Mouse (Mus musculus) mouse trophoblast stem cell (cell line): ENCODE data around the gene Src.
"Not testable (repeated sequence)": the region's sequence is repeated elsewhere in the genome, so short reads cannot be mapped to it uniquely, and the experiment has no call there.

Experiments used
- in situ Hi-C, 2 experiments: fragments of 300-500 bp; cut with MseI, MboI; formaldehyde crosslinking; loops; 2 replicates in 1 of 2; 3 replicates in 1 of 2; pipeline ENCODE4 v1.15.1; 2025

Gene Src

GRCm38 (mm10) chr2:157475437-157476379 is 57.5 kb downstream of the Src start:
- in situ Hi-C loops = no loop called here

GRCm38 (mm10) chr2:157478651-157479050 is 60.4 kb downstream of the Src start:
- in situ Hi-C loops = no loop called here

GRCm38 (mm10) chr2:157479858-157480568 is 61.8 kb downstream of the Src start:
- in situ Hi-C loops = loop anchor here (5.0 kb wide), 1 partner anchor 92 kb away; the partner anchor contains the start of gene Blcap (in 2 of the 2)

GRCm38 (mm10) chr2:157482729-157483128 is 64.5 kb downstream of the Src start:
- in situ Hi-C loops = loop anchor here (5.0 kb wide), 1 partner anchor 90 kb away; the partner anchor contains the start of gene Blcap (in 2 of the 2)

- in situ Hi-C loops = not testable (repeated sequence)
Measured at GRCm38 (mm10) chr2:157486559-157486958, 68.3 kb downstream of the Src start.

DNA sequence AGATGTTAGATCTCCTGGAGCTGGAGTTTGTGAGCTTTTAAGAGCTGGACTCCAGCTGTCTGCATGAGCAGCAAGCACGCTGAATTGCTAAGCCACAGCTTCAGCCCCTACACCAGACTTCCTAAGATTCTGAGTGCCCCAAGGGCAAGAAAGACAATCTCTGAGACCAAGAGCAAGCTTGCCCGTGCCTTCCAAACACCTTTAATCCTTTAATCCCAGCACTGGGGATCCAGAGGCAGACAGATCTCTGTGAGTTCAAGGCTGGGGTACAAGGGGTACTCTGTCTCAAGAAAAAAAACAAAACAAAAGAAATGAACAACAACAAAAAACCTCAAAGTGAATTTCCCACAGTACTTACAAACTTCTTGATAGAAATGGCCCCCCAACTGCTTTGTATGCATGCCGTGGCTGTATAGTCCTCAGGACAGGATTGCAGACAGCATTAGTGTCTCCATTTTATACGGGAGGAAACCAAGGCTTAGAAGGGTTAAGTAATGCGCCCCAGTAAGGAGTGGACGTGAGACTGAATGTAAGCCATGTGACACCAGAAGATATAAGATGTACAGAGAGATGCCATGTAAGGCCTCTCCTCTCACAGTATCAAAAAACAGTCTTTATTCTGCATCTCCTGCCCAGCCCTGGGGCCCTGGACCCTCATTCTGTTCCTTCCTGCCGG is 68.9 kb downstream of the Src start:
- in situ Hi-C loops = no loop called here

- in situ Hi-C loops = no loop called here
Measured at GRCm38 (mm10) chr2:157487733-157488175, 69.5 kb downstream of the Src start.

- in situ Hi-C loops = no loop called here
Measured at GRCm38 (mm10) chr2:157493240-157493639, 75.0 kb downstream of the Src start.

- in situ Hi-C loops = no loop called here
Measured at GRCm38 (mm10) chr2:157498529-157498928, 80.3 kb downstream of the Src start.

GRCm38 (mm10) chr2:157500364-157500763 is 82.1 kb downstream of the Src start:
- in situ Hi-C loops = no loop called here

DNA sequence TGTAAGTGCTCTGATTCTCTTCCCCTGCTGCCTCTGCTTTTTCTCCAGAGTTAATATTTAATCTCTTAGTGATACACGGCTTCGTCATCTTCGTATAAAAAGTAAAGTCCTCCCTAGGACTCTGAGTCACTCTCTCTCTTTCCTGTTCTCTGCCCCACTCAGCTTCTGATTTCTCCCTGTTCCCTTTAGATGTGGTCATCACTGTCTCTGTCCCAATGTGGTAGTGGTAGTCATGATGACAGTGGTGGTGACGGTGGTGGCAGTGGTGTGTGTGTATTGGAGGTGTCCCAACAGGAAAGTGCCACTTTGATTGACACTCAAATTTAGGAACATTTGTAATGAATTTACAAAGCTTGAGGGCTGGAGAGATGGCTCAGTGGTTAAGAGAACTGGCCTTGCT is 83.1 kb downstream of the Src start:
- in situ Hi-C loops = no loop called here

DNA sequence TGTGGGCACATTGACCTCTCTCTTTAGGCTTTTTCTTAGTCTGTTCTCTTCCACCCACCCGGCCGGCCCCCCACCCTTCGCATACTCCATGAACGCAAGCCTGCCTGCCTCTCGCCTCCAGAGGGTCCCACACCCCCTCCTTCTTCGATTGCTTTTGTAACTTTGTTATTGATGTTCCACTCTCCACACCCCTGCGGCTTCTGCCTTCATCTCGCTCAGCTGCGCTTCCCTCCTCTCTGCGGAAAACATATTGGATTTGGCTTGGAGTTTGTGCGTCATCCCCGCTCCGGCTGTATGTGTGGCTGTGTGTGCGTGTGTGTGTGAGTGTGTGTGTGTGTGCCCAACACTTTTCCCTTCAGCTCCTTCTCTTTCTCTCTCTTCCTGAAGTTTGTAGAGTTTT is 88.5 kb downstream of the Src start:
- in situ Hi-C loops = no loop called here

- in situ Hi-C loops = no loop called here
Measured at GRCm38 (mm10) chr2:157509182-157509581, 90.9 kb downstream of the Src start.

GRCm38 (mm10) chr2:157510031-157510430 is 91.8 kb downstream of the Src start:
- in situ Hi-C loops = no loop called here

- in situ Hi-C loops = no loop called here
Measured at GRCm38 (mm10) chr2:157512859-157513258, 94.6 kb downstream of the Src start.

GRCm38 (mm10) chr2:157513737-157514208 is 95.5 kb downstream of the Src start:
- in situ Hi-C loops = no loop called here

GRCm38 (mm10) chr2:157514353-157514752 is 96.1 kb downstream of the Src start:
- in situ Hi-C loops = no loop called here

- in situ Hi-C loops = no loop called here
Measured at GRCm38 (mm10) chr2:157517526-157517925, 99.3 kb downstream of the Src start.

DNA sequence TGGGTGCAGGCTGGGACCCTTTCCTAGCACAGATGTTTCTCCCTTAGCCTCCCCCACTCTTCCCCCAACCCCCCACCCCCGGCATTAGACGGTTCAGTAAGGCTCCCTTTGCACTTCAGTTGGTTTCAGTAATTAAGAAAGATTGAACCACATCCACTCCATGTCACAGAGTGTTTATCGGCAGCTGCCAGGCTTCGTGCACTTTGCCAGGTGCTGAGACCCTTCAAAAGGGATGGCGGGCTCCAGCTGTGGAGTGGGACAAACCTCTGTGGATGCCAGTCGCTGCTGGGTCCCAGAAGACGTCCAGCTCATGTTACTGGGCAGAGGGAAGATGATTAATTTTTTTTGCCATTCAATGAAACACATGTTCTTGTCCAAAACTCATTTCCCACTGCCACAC is 100.2 kb downstream of the Src start:
- in situ Hi-C loops = no loop called here

DNA sequence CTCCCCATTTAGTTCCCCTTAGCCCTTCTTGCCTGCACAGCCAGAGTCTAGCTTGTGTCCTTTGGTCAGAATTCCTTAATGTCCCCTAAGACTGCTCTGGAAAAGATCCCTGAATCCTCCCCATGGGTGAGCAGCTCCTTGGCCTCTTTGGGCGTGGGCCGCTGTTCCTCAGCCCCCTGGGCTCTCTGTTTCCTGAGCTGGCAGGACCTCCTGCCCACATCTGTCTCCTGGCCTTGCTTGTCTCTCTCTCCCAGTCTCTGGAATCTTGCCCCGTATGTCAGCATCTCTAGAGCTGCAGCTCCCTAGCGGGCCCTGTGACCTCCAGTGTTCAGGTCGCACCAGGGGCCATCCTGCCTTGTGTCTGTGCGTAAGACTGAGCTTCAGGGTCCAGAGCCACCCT is 101.2 kb downstream of the Src start:
- in situ Hi-C loops = no loop called here

DNA sequence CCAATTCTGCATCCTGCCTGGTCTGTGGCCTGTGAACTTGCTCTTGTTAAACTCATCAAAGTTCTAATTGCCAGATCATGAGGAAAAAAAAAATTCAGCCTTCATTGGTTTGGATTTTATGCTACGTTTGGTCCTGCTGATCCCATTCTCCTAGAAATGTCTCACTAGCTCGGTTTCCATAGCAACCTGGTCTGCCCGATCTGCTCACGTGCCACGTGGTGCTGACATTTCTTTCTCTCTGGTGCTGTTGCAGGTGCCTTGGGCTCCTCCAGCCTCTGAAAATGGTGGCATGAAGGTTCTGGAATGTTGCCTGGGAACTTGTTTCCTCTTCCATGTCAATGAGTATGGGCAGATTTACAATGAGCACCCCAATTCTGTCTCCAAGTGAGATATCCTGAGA is 102.3 kb downstream of the Src start:
- in situ Hi-C loops = no loop called here
